Mouse (Mus musculus): Measurements from ENCODE around the gene Cldn9.

DNA sequence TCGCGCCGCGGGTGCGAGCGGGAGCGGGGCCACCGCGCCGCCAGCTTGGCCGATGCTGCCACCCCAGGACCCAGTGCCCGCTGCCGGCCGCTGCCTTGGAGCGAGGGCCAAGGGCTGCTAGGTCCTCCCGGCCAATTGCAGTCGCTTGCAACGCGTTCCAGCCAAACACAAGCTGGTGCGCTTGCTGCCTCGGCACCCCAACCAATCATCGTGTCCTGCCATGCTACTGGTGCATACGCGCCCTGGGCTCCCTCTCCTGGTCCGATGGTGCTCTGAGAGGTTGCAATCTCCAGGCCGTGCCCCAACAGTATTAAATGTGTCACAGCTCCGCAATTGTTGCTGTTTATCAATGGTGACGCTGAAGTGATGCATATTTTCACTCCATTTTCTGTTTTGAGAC is 16.3 kb upstream of the Cldn9 start:
- TF ChIP-seq CTCF (IDR thresholded peaks at IDR 0.05; ENCODE audit: low read depth, low read length) (peak; percentile 86), POLR2A (IDR thresholded peaks at IDR 0.05; ENCODE audit: extremely low read depth, insufficient read depth, low read length) (no peak)

All from liver, adult 2 months (tissue).